Mouse (Mus musculus) MEL (cell line): ENCODE data around the gene Pik3ca. TPM values are rescaled to one million over a fixed set of nuclear protein-coding genes. Genes with fewer than 3 reads are reported as not detected.

ENCODE experiments used
- DNase-seq: peaks from one replicate; pipeline ENCODE4 v3.0.0; 2011; ENCODE audit warnings: low read depth, low spot score
- H3K27ac ChIP-seq: 2 replicates; pipeline ENCODE4 v1.5.1; 2012; ENCODE audit warnings: low read depth, mild to moderate bottlenecking, control low read depth, low read length, moderate library complexity; ENCODE audit not compliant: control insufficient read depth
- H3K27me3 ChIP-seq, 2 experiments: fragments of 150-350 bp in 1 of 2; sonication (generic) in 1 of 2; 2 replicates each; pipeline ENCODE4 v1.6.1; 2012; ENCODE audit warnings: low read length in 2 of 2, mild to moderate bottlenecking in 2 of 2, improper control_type of control experiment in 1 of 2, moderate library complexity in 1 of 2; ENCODE audit not compliant: insufficient read depth in 2 of 2, control insufficient read depth in 1 of 2
- H3K36me3 ChIP-seq, 2 experiments: 2 replicates each; pipeline ENCODE4 v1.6.1; 2012 to 2014; ENCODE audit warnings: low read length in 2 of 2, improper control_type of control experiment in 1 of 2, inconsistent platforms in 1 of 2, mild to moderate bottlenecking in 1 of 2; ENCODE audit not compliant: insufficient read depth in 2 of 2, control insufficient read depth in 1 of 2
- H3K4me1 ChIP-seq, 2 experiments: fragments of 150-350 bp in 1 of 2; sonication (generic) in 1 of 2; 2 replicates each; pipeline ENCODE4 v1.6.1; 2012; ENCODE audit warnings: low read length in 2 of 2, improper control_type of control experiment in 1 of 2, mild to moderate bottlenecking in 1 of 2; ENCODE audit not compliant: insufficient read depth in 2 of 2, control insufficient read depth in 1 of 2
- H3K4me3 ChIP-seq, 2 experiments: fragments of 150-350 bp in 1 of 2; sonication (generic) in 1 of 2; 2 replicates each; pipeline ENCODE4 v1.5.1; 2012; ENCODE audit warnings: low read depth in 2 of 2, low read length in 2 of 2, mild to moderate bottlenecking in 2 of 2, moderate library complexity in 2 of 2, control low read depth in 1 of 2, improper control_type of control experiment in 1 of 2; ENCODE audit not compliant: control insufficient read depth in 1 of 2, insufficient read depth in 1 of 2
- H3K79me2 ChIP-seq: 2 replicates; pipeline ENCODE4 v1.6.1; 2012; ENCODE audit warnings: mild to moderate bottlenecking, low read length, moderate library complexity; ENCODE audit not compliant: control insufficient read depth, poor library complexity, insufficient read depth
- H3K9ac ChIP-seq: 2 replicates; pipeline ENCODE4 v1.6.1; 2012; ENCODE audit warnings: low read depth, mild to moderate bottlenecking, control low read depth, low read length, moderate library complexity; ENCODE audit not compliant: control insufficient read depth, poor library complexity, severe bottlenecking
- H3K9me3 ChIP-seq: fragments of 150-350 bp; sonication (generic); replicated peaks from 2 replicates; pipeline ENCODE4 v1.6.1; 2012; ENCODE audit warnings: mild to moderate bottlenecking, low read length, improper control_type of control experiment, moderate library complexity; ENCODE audit not compliant: insufficient read depth
- CHD1 ChIP-seq: IDR thresholded peaks from 2 replicates; pipeline ENCODE4 v1.6.1; 2012; ENCODE audit warnings: low read depth, mild to moderate bottlenecking, inconsistent platforms, low read length, improper control_type of control experiment
- CHD2 ChIP-seq: IDR thresholded peaks from 2 replicates; pipeline ENCODE4 v1.6.1; 2011; ENCODE audit warnings: low read length, improper control_type of control experiment
- CTCF ChIP-seq, 3 experiments: IDR thresholded peaks in 2 of 3; conservative IDR thresholded peaks in 1 of 3; 2 replicates each; pipeline ENCODE4 v1.5.1; 2011 to 2012; ENCODE audit warnings: low read length in 3 of 3, low read depth in 2 of 3, mild to moderate bottlenecking in 2 of 3, improper control_type of control experiment in 1 of 3, inconsistent platforms in 1 of 3, mixed read lengths in 1 of 3, moderate library complexity in 1 of 3; ENCODE audit not compliant: control insufficient read depth in 1 of 3, insufficient read depth in 1 of 3, poor library complexity in 1 of 3, severe bottlenecking in 1 of 3
- ELF1 ChIP-seq: IDR thresholded peaks from 2 replicates; pipeline ENCODE4 v1.6.1; 2014; ENCODE audit warnings: low read depth, mild to moderate bottlenecking, inconsistent platforms, low read length, improper control_type of control experiment, moderate library complexity
- GABPA ChIP-seq: IDR thresholded peaks from 2 replicates; pipeline ENCODE4 v1.6.1; 2012; ENCODE audit warnings: low read depth, mild to moderate bottlenecking, inconsistent platforms, low read length, improper control_type of control experiment, moderate library complexity
- GATA1 ChIP-seq: IDR thresholded peaks from 2 replicates; pipeline ENCODE4 v1.6.1; 2011; ENCODE audit warnings: low read depth, low read length, improper control_type of control experiment
- HCFC1 ChIP-seq: IDR thresholded peaks from 2 replicates; pipeline ENCODE4 v1.6.1; 2012; ENCODE audit warnings: low read depth, mild to moderate bottlenecking, inconsistent platforms, low read length, improper control_type of control experiment, moderate library complexity
- JUND ChIP-seq: IDR thresholded peaks from 2 replicates; pipeline ENCODE4 v1.6.1; 2011; ENCODE audit warnings: low read depth, mild to moderate bottlenecking, improper control_type of control experiment, low read length
- KAT2A ChIP-seq: conservative IDR thresholded peaks from 2 replicates; pipeline ENCODE4 v1.6.1; 2012; ENCODE audit warnings: low read depth, low read length, improper control_type of control experiment, inconsistent platforms
- MAFK ChIP-seq: IDR thresholded peaks from 2 replicates; pipeline ENCODE4 v1.6.1; 2011; ENCODE audit warnings: low read depth, mild to moderate bottlenecking, low read length, improper control_type of control experiment, borderline replicate concordance
- MAX ChIP-seq: IDR thresholded peaks from 2 replicates; pipeline ENCODE4 v1.6.1; 2011; ENCODE audit warnings: low read length, improper control_type of control experiment
- MAZ ChIP-seq: IDR thresholded peaks from 2 replicates; pipeline ENCODE4 v1.6.1; 2012; ENCODE audit warnings: low read depth, mild to moderate bottlenecking, inconsistent platforms, low read length, improper control_type of control experiment
- MYB ChIP-seq: IDR thresholded peaks from 2 replicates; pipeline ENCODE4 v1.6.1; 2011; ENCODE audit warnings: mild to moderate bottlenecking, low read depth, low read length, improper control_type of control experiment
- MYC ChIP-seq: IDR thresholded peaks from 2 replicates; pipeline ENCODE4 v1.6.1; 2011; ENCODE audit warnings: low read depth, mild to moderate bottlenecking, low read length, improper control_type of control experiment, moderate library complexity
- NRF1 ChIP-seq: IDR thresholded peaks from 2 replicates; pipeline ENCODE4 v1.6.1; 2014; ENCODE audit warnings: low read depth, mild to moderate bottlenecking, inconsistent platforms, low read length, improper control_type of control experiment, moderate library complexity; ENCODE audit not compliant: poor library complexity, insufficient read depth, severe bottlenecking
- POLR2A ChIP-seq, 2 experiments: IDR thresholded peaks; 2 replicates each; pipeline ENCODE4 v1.6.1; 2011 to 2012; ENCODE audit warnings: low read length in 2 of 2, mild to moderate bottlenecking in 2 of 2, control low read depth in 1 of 2, improper control_type of control experiment in 1 of 2, low read depth in 1 of 2, moderate library complexity in 1 of 2; ENCODE audit not compliant: control insufficient read depth in 1 of 2, insufficient read depth in 1 of 2, poor library complexity in 1 of 2
- POLR2AphosphoS2 ChIP-seq: IDR thresholded peaks from 2 replicates; pipeline ENCODE4 v1.6.1; 2011; ENCODE audit warnings: low read length, improper control_type of control experiment
- RAD21 ChIP-seq: IDR thresholded peaks from 2 replicates; pipeline ENCODE4 v1.6.1; 2011; ENCODE audit warnings: mild to moderate bottlenecking, low read depth, low read length, improper control_type of control experiment
- RCOR1 ChIP-seq: IDR thresholded peaks from 2 replicates; pipeline ENCODE4 v1.6.1; 2012; ENCODE audit warnings: low read depth, mild to moderate bottlenecking, inconsistent platforms, low read length, improper control_type of control experiment
- SIN3A ChIP-seq: IDR thresholded peaks from 2 replicates; pipeline ENCODE4 v1.6.1; 2012; ENCODE audit warnings: low read length, improper control_type of control experiment, inconsistent platforms
- SMC3 ChIP-seq: IDR thresholded peaks from 2 replicates; pipeline ENCODE4 v1.6.1; 2011; ENCODE audit warnings: low read depth, low read length, improper control_type of control experiment
- TAL1 ChIP-seq: IDR thresholded peaks from 2 replicates; pipeline ENCODE4 v1.6.1; 2012; ENCODE audit warnings: mild to moderate bottlenecking, inconsistent platforms, low read length, moderate library complexity, mixed read lengths
- TBP ChIP-seq: IDR thresholded peaks from 2 replicates; pipeline ENCODE4 v1.8.0; 2011; ENCODE audit warnings: low read depth, low read length, improper control_type of control experiment
- TCF12 ChIP-seq: IDR thresholded peaks from 2 replicates; pipeline ENCODE4 v1.6.1; 2014; ENCODE audit warnings: low read depth, mild to moderate bottlenecking, inconsistent platforms, low read length, improper control_type of control experiment, moderate library complexity
- UBTF ChIP-seq: IDR thresholded peaks from 2 replicates; pipeline ENCODE4 v1.6.1; 2012; ENCODE audit warnings: low read depth, mild to moderate bottlenecking, inconsistent platforms, low read length, improper control_type of control experiment, moderate library complexity, borderline replicate concordance; ENCODE audit not compliant: insufficient read depth
- USF2 ChIP-seq, 2 experiments: IDR thresholded peaks; 2 replicates each; pipeline ENCODE4 v1.6.1; 2011 to 2012; ENCODE audit warnings: improper control_type of control experiment in 2 of 2, low read length in 2 of 2, borderline replicate concordance in 1 of 2, inconsistent platforms in 1 of 2, low read depth in 1 of 2, mild to moderate bottlenecking in 1 of 2; ENCODE audit not compliant: insufficient read depth in 1 of 2
- ZC3H11A ChIP-seq: IDR thresholded peaks from 2 replicates; pipeline ENCODE4 v1.6.1; 2012; ENCODE audit warnings: low read depth, mild to moderate bottlenecking, inconsistent platforms, low read length, improper control_type of control experiment
- ZKSCAN1 ChIP-seq: IDR thresholded peaks from 2 replicates; pipeline ENCODE4 v1.6.1; 2012; ENCODE audit warnings: low read depth, mild to moderate bottlenecking, inconsistent platforms, low read length, improper control_type of control experiment, moderate library complexity
- ZMIZ1 ChIP-seq: IDR thresholded peaks from 2 replicates; pipeline ENCODE4 v1.6.1; 2012; ENCODE audit warnings: low read depth, mild to moderate bottlenecking, inconsistent platforms, low read length, improper control_type of control experiment, moderate library complexity
- ZNF384 ChIP-seq: IDR thresholded peaks from 2 replicates; pipeline ENCODE4 v1.6.1; 2012; ENCODE audit warnings: low read depth, mild to moderate bottlenecking, inconsistent platforms, low read length, improper control_type of control experiment
- polyA plus RNA-seq, 2 experiments: library from polyadenylated mRNA; stranded (reverse) in 1 of 2; unstranded in 1 of 2; fragments of >175 nt in 1 of 2; fragments of >200 nt in 1 of 2; gene quantifications; 2 replicates each; pipeline versions ENCODE4 v1.2.1 to v1.2.4; 2012; ENCODE audit warnings: low replicate concordance in 2 of 2, low read depth in 1 of 2; ENCODE audit not compliant: insufficient read length in 2 of 2, insufficient read depth in 1 of 2, missing spikeins in 1 of 2
- total RNA-seq: library from RNA; depleted of rRNA; stranded (reverse); fragments of 300-350 nt; gene quantifications from 2 replicates; pipeline ENCODE4 v1.2.3, GENCODE M21; 2012

Pik3ca gene
- total and polyA plus RNA-seq, 3 experiments = 11.7 to 13.1 TPM; not detected in 1

DNA sequence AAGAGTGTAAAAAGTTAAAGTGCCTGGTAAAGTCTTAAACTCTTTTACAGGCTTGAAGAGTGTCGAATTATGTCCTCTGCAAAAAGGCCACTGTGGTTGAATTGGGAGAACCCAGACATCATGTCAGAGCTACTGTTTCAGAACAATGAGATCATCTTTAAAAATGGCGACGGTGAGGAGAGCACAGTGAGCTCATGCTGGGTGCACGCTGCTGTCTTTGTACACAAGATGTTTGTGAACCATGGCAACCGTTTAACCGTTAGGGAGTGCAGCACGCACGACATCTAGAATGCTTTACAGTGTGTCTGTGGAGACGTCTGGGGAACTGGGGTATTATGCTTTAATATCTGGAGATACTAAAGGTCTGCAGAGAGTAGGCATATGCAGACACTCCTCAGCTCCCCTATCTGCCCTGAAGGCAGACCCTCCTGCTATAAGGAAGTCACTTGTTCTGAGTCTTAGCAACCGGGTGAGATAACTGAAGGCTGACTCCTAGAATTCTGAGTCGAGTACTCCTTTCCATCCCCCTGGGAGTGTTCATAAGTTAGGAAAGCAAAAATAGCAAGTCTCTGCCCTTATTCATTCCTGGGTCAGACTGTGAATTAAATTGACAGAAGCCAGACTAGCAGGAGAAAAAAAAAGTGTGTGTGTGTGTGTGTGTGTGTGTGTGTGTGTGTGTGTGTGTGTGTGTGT is 57.0 kb downstream of the Pik3ca start:
- Histone ChIP-seq H3K9ac (no peak overlapping the region), H3K9me3 (no peaks in the 10 kb centered on the region), H3K4me3 (no peak overlapping the region), H3K27ac (no peak overlapping the region), H3K79me2 (no peaks in the 10 kb centered on the region), H3K36me3 (peaks cover 0 to 13% of the 10 kb centered on the region in 2 experiments; a peak in 2 of 4 replicates), H3K27me3 (no peaks in the 10 kb centered on the region), H3K4me1 (no peaks in the 10 kb centered on the region)
- no peak for TF ChIP-seq POLR2A (IDR thresholded peaks at IDR 0.05; ENCODE audit: control insufficient read depth in 1 of 2, insufficient read depth in 1 of 2, low read depth in 1 of 2, low read length in 2 of 2, poor library complexity in 1 of 2)
- TF ChIP-seq SMC3 = no peak
- TF ChIP-seq CHD2 = no peak
- TF ChIP-seq ZNF384 = no peak
- TF ChIP-seq TAL1 = no peak
- no peak for TF ChIP-seq GABPA
- TF ChIP-seq MAX = no peak
- no peak for TF ChIP-seq MAZ
- TF ChIP-seq TBP = no peak
- no peak for TF ChIP-seq GATA1
- no peak for TF ChIP-seq POLR2AphosphoS2
- TF ChIP-seq TCF12 = no peak
- TF ChIP-seq RAD21 = no peak
- no peak for TF ChIP-seq KAT2A
- no peak for TF ChIP-seq ELF1
- no peak for TF ChIP-seq MYC
- no peak for TF ChIP-seq UBTF
- no peak for TF ChIP-seq CTCF (IDR thresholded peaks at IDR 0.05 in 2 of 3, conservative IDR thresholded peaks at IDR 0.05 in 1 of 3; ENCODE audit: control insufficient read depth in 1 of 3, insufficient read depth in 1 of 3, low read depth in 2 of 3, low read length in 3 of 3, poor library complexity in 1 of 3, severe bottlenecking in 1 of 3)
- TF ChIP-seq RCOR1 = no peak
- DNase-seq = no peak

GRCm38 (mm10) chr3:32459777-32460176 is 62.3 kb downstream of the Pik3ca start:
- Histone ChIP-seq H3K36me3 (peaks cover 0 to 1% of the 10 kb centered on the region in 2 experiments; a peak in 2 of 4 replicates), H3K27ac (no peak overlapping the region)
- no peak for TF ChIP-seq UBTF
- no peak for TF ChIP-seq MAFK
- TF ChIP-seq RAD21 = peak; percentile 41
- no peak for TF ChIP-seq SIN3A
- no peak for TF ChIP-seq TBP
- no peak for TF ChIP-seq ZNF384
- no peak for TF ChIP-seq ZC3H11A
- TF ChIP-seq MYC = no peak
- TF ChIP-seq SMC3 = peak; percentile 50
- no peak for TF ChIP-seq HCFC1
- no peak for TF ChIP-seq ZMIZ1
- no peak for TF ChIP-seq TAL1
- TF ChIP-seq NRF1 = no peak
- TF ChIP-seq CTCF (IDR thresholded peaks at IDR 0.05 in 2 of 3, conservative IDR thresholded peaks at IDR 0.05 in 1 of 3; ENCODE audit: control insufficient read depth in 1 of 3, insufficient read depth in 1 of 3, low read depth in 2 of 3, low read length in 3 of 3, poor library complexity in 1 of 3, severe bottlenecking in 1 of 3) = peak; percentile 63 to 76 (median 71)
- TF ChIP-seq ZKSCAN1 = no peak
- TF ChIP-seq USF2 (IDR thresholded peaks at IDR 0.05; ENCODE audit: borderline replicate concordance in 1 of 2, insufficient read depth in 1 of 2, low read depth in 1 of 2, low read length in 2 of 2) = no peak
- no peak for TF ChIP-seq CHD1
- TF ChIP-seq MYB = no peak
- TF ChIP-seq JUND = no peak
- TF ChIP-seq RCOR1 = no peak

More at GRCm38 (mm10) chr3:32459777-32460176, 62.3 kb downstream of the Pik3ca start:
- DNase-seq = peak; percentile 64
- H3K4me3 ChIP-seq = no peak overlapping the region
- no peaks in the 10 kb centered on the region for H3K27me3 ChIP-seq
- H3K9ac ChIP-seq = no peak overlapping the region
- H3K4me1 ChIP-seq = no peaks in the 10 kb centered on the region
- H3K79me2 ChIP-seq = no peaks in the 10 kb centered on the region
- H3K9me3 ChIP-seq = no peaks in the 10 kb centered on the region
